Mouse (Mus musculus) MEL (cell line): ENCODE results near the gene Pde8a.

Source experiments
- MAX ChIP-seq: IDR thresholded peaks from 2 replicates; pipeline ENCODE4 v1.6.1; 2011; ENCODE audit warnings: low read length, improper control_type of control experiment
- RAD21 ChIP-seq: IDR thresholded peaks from 2 replicates; pipeline ENCODE4 v1.6.1; 2011; ENCODE audit warnings: mild to moderate bottlenecking, low read depth, low read length, improper control_type of control experiment
- ZNF384 ChIP-seq: IDR thresholded peaks from 2 replicates; pipeline ENCODE4 v1.6.1; 2012; ENCODE audit warnings: low read depth, mild to moderate bottlenecking, inconsistent platforms, low read length, improper control_type of control experiment

DNA sequence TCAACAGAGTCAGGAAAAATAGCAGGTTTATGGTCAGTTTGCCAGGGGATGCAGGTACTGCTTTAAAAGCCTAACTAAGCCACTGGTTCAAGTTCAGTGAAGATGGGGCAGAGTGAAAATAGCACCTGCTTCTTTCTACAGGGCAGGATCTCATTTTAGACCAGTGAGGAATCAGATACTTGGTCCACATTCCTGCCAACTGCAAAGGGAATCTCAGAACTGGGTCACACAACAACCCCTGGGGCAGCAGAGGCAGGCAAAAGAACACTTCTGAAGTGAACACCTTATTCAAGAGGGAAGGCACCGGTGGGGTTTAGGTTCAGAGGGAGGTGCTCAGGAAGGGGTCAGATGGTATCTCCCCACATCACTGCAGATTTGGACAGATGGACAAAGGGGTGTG is 143.0 kb downstream of the Pde8a start:
- no peak for TF ChIP-seq ZNF384
- TF ChIP-seq MAX, result no peak
- no peak for TF ChIP-seq RAD21
